Comparison of ENCODE assay signal across 8 mouse cellular contexts in the genomic region with DNA sequence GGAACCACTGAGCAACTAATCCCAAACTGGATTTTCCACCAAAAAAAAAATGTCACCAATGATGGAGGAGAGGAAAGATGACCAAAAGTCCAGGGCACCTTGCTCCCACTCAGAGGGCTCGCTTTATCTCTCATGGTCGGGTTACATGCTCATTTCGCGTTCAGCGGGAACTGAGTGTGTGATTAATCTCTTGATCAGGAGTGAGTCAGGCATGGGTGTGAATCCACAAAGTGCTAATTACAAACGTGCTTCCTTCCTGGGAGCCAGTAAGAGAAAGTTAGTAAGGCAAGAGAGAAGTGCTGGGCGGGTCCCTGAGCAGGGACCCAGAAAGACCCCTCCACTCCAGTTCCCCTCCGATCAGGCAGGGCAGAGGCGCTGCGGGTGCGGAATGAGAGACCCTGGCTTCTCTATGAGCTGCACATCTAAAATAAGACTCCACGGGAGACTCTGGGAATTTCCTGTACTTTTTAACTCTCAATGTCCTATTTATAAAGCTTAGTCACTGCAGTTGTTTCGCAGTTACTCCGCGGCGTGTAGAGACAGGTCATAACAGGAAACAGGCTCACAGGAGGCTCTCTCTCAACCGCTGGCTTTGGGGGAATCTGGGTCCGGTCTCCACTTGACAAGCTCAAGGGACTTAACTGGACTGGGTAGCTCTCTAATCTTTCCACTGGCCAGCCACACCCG. TPM values are rescaled to one million over a fixed set of nuclear protein-coding genes. Genes with fewer than 3 reads are reported as not detected.
DNase-seq lines count a peak whose midpoint lies in the region; ATAC-seq lines count a peak whose summit lies in the region.

No protein-coding gene starts in this region.

- peaks cover 14% of the 10 kb centered on the region for H3K4me1 ChIP-seq in hindbrain, embryonic 16.5 days (ENCODE audit: control insufficient read depth, insufficient read depth, low read depth, low read length)
- H3K4me1 ChIP-seq in limb, embryonic 10.5 days, result peaks cover 28% of the 10 kb centered on the region
- H3K4me1 ChIP-seq in stomach, embryonic 16.5 days (ENCODE audit: control insufficient read depth, insufficient read depth, low read length), result peaks cover 27% of the 10 kb centered on the region

- H3K9ac ChIP-seq in hindbrain, embryonic 16.5 days (ENCODE audit: low read depth, low read length), result no peak overlapping the region
- peak overlapping the region; percentile 68 for H3K9ac ChIP-seq in stomach, embryonic 16.5 days (ENCODE audit: low read length)

- no peaks in the 10 kb centered on the region for H3K9me3 ChIP-seq in hindbrain, embryonic 16.5 days (ENCODE audit: control insufficient read depth, low read length)
- no peaks in the 10 kb centered on the region for H3K9me3 ChIP-seq in limb, embryonic 10.5 days (replicated peaks)
- H3K9me3 ChIP-seq in stomach, embryonic 16.5 days (replicated peaks; ENCODE audit: control insufficient read depth, low read length), result no peaks in the 10 kb centered on the region

- 59% methylated on average over 19 of the region's 19 CpGs for WGBS in hindbrain, embryonic 16.5 days
- WGBS in limb, embryonic 10.5 days, result 43% methylated on average over 19 of the region's 19 CpGs
- 12% methylated on average over 19 of the region's 19 CpGs for WGBS in stomach, embryonic 16.5 days

- H3K4me3 ChIP-seq in hindbrain, embryonic 16.5 days (ENCODE audit: low read length), result no peak overlapping the region
- H3K4me3 ChIP-seq in limb, embryonic 10.5 days, result peak overlapping the region; percentile 27
- peak overlapping the region; percentile 28 for H3K4me3 ChIP-seq in stomach, embryonic 16.5 days (replicated peaks; ENCODE audit: low read length)

- peak overlapping the region; percentile 24 for H3K4me2 ChIP-seq in hindbrain, embryonic 16.5 days (ENCODE audit: low read length)
- H3K4me2 ChIP-seq in stomach, embryonic 16.5 days (ENCODE audit: low read depth, low read length), result peak overlapping the region; percentile 59

- DNase-seq in adrenal gland, postnatal 10 days, result peak; percentile 23
- no peak for DNase-seq in adrenal gland, adult 18-20 months (ENCODE audit: low spot score in 2 of 2)
- DNase-seq in gastrocnemius, adult 8-10 months (ENCODE audit: low spot score in 2 of 2), result peak; percentile 24 to 32
- peak; percentile 46 for DNase-seq in limb, embryonic 10.5 days (ENCODE audit: low spot score)
- DNase-seq in mesoderm, embryonic 11.5 days (ENCODE audit: low read depth, low spot score), result peak; percentile 39

- peak overlapping the region; percentile 74 for H3K27ac ChIP-seq in hindbrain, embryonic 16.5 days (ENCODE audit: low read depth, low read length)
- H3K27ac ChIP-seq in limb, embryonic 10.5 days, result peak overlapping the region; percentile 80
- peak overlapping the region; percentile 99 for H3K27ac ChIP-seq in stomach, embryonic 16.5 days (ENCODE audit: low read length)

- H3K27me3 ChIP-seq in hindbrain, embryonic 16.5 days (replicated peaks; ENCODE audit: control insufficient read depth, insufficient read depth, low read length), result no peaks in the 10 kb centered on the region
- H3K27me3 ChIP-seq in limb, embryonic 10.5 days (ENCODE audit: low read depth, poor library complexity, severe bottlenecking), result no peaks in the 10 kb centered on the region
- H3K27me3 ChIP-seq in stomach, embryonic 16.5 days (ENCODE audit: control insufficient read depth, insufficient read depth, low read length), result no peaks in the 10 kb centered on the region

- ATAC-seq in common myeloid progenitor, adult 5-6 weeks (replicated peaks; ENCODE audit: low read depth, poor library complexity, severe bottlenecking), result peak; percentile 50
- ATAC-seq in hindbrain, embryonic 16.5 days, result no peak
- peak; percentile 69 for ATAC-seq in stomach, embryonic 16.5 days (ENCODE audit: insufficient read depth, low FRiP score)

- no peaks in the 10 kb centered on the region for H3K36me3 ChIP-seq in hindbrain, embryonic 16.5 days (ENCODE audit: control insufficient read depth, insufficient read depth, low read length)
- H3K36me3 ChIP-seq in limb, embryonic 10.5 days, result no peaks in the 10 kb centered on the region
- no peaks in the 10 kb centered on the region for H3K36me3 ChIP-seq in stomach, embryonic 16.5 days (ENCODE audit: control insufficient read depth, insufficient read depth, low read length)

RNA-seq across cellular contexts. Expression of gene Vcpkmt, which starts 45.0 kb away (rescaled TPM):
- 10 to 100 TPM; 10.7 to 10.8 TPM for total RNA-seq in adrenal gland, postnatal 10 days (2021)
- total RNA-seq in adrenal gland, adult 18-20 months (2021), result 10 to 100 TPM; 11.9 to 13.3 TPM
- 13.5 and 16.6 TPM in 2 replicates for total RNA-seq in common myeloid progenitor, adult 5-6 weeks (2017)
- 1 to 10 TPM; 2.9 to 5.5 (median 4.1) TPM for total RNA-seq in gastrocnemius, adult 8-10 months (2022)
- 25.5 and 30.6 TPM in 2 replicates for polyA plus RNA-seq in hindbrain, embryonic 16.5 days (2015; fragmentation: Nextera tagmentation; extraction: Ambion mirVana)
- polyA plus RNA-seq in limb, embryonic 10.5 days (2016; fragmentation: Nextera tagmentation; extraction: Ambion mirVana), result 37.0 and 40.3 TPM in 2 replicates
- 24.2 and 26.2 TPM in 2 replicates for polyA plus RNA-seq in stomach, embryonic 16.5 days (2015; fragmentation: Nextera tagmentation; extraction: Ambion mirVana)

Comparison
In these comparisons a context has a peak if more than half of its experiments do, and no peak if none do; other contexts are left out.
1. DNase-seq: peak in adrenal gland, postnatal 10 days (single experiment), gastrocnemius, adult 8-10 months (2 of 2), limb, embryonic 10.5 days (single experiment) and mesoderm, embryonic 11.5 days (single experiment); none in adrenal gland, adult 18-20 months (0 of 2).
2. Peak in every context shown above with its lines, with median percentiles within 50 percentile points of each other: H3K27ac ChIP-seq.